Mouse (Mus musculus) inflammation-experienced regulatory T-cells, adult 6 months (primary cell): ENCODE data around the gene Bmp7. TPM values are rescaled to one million over a fixed set of nuclear protein-coding genes. Genes with fewer than 3 reads are reported as not detected.

Experiments
- ATAC-seq: one replicate; pipeline ENCODE4 v1.8.0; 2017
- polyA plus RNA-seq, 3 experiments: library from polyadenylated mRNA; unstranded; fragments of 100-300 nt; shearing (Covaris generic); gene quantifications; one replicate each; pipeline ENCODE4 v1.2.1; 2017

Bmp7 gene
- polyA plus RNA-seq, 3 experiments from 2014 or later, result 5.9 to 16.6 (median 14.8) TPM

- ATAC-seq, result no peak
These were observed 91.9 kb downstream of the Bmp7 start for GRCm38 (mm10) chr2:172848193-172848592.

- no peak for ATAC-seq
These were observed 93.9 kb downstream of the Bmp7 start for GRCm38 (mm10) chr2:172846311-172846575.

DNA sequence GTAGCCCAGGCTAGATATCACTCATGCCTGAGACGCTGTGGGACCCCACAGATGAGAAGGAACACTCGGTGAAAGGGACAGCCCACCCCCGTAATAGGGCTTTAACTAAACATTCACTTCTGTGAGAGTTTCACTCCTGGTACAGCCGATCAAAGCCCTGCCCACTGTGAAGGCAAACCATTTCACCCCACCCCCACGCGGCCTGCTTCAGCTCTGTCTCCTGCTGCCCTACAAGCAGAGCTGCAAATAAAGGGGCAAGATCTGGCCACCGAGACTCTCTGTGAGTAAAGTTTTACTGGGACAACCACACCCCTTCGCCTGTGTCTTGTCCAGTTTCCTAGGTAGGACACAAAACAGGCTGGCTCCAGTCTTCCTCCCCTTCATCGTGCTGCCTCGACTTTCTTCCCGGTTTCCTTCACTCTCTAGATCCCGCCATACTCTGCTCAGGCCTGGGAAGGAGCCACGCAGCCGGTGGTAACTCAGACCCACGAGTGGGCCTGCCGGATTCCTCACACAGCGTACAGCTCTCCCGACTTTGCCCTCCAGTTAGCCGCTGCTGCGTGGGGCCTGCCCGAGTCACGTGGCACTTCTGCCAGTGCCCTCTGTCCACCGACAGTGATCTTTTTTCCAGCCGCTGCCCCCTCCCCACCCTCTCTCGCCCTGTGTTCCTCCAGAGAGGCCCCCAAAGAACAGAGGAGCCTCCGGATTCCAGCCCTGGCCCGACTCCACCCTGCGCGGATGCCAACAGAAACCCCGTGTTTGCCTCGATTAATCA, 94.4 kb downstream of the Bmp7 start:
- no peak for ATAC-seq

GRCm38 (mm10) chr2:172843903-172844302, 96.2 kb downstream of the Bmp7 start:
- no peak for ATAC-seq

- no peak for ATAC-seq
These were observed 97.8 kb downstream of the Bmp7 start for GRCm38 (mm10) chr2:172842306-172842705.

DNA sequence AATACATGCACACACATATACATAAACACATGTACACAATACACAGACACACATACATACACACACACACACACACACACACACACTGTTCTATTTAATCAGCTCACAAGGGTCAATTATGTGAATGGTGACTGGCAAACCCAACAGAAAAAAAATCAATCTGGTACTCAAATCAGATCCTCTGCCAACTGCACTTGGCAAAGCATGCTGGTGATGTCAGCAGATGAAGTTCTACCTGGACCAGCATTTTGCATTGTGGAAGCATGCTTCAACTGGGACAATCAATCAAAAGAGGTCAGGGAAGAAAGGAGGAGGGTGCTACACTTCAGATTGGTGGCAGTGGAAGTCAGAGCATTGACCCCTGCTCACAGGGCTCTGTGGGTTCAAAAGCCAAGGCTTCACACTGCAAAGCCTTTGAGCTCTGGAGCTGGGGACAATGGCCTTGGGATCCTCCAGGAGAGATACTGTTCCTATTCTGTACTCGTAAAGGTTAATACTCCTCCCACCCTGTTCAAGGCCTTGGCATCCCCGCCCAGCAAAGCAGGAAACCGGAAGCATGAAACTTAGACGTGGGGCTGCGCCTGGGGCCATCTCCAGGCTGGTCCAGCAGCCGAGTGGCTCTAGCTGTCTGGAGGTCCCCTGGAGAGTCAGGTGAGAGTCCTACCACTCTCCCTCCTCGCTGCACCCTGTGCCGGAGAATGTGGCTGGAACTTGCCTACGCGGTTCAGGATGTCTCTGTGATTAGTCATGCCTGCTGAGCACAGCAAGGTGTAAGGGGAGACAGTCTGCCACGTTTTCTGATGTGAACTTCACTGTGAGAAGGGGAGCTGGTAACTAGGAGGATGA, 99.0 kb downstream of the Bmp7 start:
- no peak for ATAC-seq

GRCm38 (mm10) chr2:172839317-172839980, 100.7 kb downstream of the Bmp7 start:
- no peak for ATAC-seq

DNA sequence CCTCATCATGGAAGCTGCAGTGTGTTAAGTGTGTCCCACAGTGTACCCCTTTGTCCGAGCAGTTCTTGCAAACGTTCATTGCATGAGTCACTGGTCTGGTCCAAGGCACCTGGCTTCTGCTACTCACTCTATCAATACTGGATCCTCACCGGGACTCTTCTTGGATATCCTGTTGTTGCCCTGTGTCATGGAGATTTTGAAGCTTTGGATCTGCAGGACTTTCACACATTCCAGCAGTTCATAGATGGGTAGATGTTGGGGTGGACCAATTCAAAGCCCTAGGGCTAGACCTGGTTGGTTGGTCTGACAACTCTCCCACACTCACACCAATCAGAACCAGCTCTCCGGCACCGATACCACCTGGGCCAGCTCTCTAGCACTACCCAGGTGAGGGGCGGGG, 103.6 kb downstream of the Bmp7 start:
- ATAC-seq, result no peak

GRCm38 (mm10) chr2:172833196-172833595, 106.9 kb downstream of the Bmp7 start:
- ATAC-seq, result no peak

GRCm38 (mm10) chr2:172831762-172832161, 108.4 kb downstream of the Bmp7 start:
- ATAC-seq, result peak; percentile 75

DNA sequence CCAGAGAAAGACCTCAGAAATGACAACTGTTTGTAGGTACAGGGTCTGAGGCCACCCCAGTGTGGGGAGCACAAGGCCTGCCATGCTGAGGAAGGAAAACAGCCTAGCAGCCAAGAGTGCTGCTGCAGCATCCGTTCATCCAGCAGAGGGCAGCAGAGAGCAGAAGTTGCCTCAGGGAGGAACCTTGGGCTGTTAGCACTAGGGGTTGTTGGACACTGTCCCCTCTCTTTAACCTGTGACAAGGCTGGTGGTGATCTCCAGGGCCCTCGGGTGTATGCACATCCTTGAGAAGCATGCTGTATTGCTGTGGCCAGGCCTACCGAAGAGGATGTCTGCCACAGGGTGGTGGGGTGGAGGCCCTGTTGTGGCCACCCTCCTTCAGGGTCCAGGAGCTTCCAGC, 109.0 kb downstream of the Bmp7 start:
- peak; percentile 72 for ATAC-seq

DNA sequence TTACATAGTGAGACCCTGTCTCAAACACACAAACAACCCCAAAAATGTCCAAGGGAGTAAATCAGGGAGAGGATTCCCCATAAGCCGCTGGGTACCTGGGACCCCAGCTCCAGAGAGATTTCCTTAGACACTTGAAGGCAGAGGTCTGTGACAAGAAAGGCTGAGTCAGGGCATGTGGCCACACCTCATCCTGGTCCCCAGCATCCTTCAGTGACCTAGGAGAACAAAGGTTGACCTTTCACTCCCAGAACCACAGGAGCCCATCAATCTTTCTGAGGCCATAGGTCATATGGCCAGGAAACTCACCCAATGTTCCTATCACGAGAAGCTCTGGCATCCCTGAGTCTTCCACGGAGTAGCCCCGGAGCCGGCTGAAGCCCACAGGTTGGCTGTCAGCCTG, 111.9 kb downstream of the Bmp7 start:
- no peak for ATAC-seq

GRCm38 (mm10) chr2:172827564-172827963, 112.6 kb downstream of the Bmp7 start:
- no peak for ATAC-seq

DNA sequence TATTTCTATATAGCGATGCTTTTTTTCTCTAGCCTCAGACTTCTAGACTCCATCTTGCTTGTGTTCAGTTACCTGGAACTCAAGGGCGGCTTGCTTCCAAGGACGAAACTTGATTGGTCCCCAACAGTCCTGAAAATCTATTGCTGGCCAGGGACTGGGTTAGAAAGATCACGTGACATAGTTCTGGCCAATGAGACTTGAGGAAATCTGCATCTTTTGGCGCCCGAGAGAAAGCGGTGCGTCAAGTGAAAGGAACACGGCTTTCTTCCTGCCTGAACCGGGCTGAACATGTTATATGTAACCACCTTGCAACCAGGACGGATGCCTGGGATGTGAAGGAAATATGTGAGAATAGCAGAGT, 114.4 kb downstream of the Bmp7 start:
- ATAC-seq, result no peak

DNA sequence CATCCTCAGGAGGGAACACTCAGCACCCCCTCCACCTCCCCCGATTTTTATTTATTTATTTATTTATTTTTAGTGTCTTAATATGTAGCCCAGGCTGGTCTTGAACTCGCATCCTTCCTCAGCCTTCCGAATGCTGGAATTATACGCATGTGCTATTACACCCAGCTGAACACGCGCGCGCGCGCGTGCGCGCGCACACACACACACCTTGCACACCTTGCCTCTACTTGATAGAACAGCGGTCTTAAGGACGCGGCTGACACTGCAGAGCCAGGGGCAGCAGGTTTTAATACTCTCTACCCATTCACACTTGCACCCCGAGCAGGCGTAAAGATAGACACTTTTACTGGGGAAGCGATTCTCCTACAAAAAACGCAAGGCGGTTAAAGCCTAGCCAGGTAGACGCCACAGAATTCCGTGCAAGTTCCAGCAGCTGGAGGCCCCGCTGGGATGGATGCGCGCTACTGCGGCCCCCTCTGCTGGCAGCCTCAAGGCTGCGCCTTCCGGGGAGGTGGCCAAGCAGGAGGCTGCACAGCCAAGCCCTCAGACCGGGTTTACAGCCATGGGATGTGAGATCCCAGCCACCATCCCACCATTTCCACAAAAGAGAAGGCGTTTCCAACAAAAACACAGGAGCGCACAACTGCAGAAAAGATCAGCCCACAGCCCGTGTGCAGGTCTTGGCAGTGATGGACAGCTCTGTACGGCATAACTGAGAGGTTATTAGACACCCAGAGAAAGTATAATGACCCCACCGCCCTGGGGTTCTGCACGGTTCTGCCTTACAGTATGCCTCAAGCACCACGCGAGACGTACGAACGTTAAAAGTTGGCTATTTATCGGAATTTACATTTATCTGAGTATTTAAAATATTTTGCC, 115.0 kb downstream of the Bmp7 start:
- no peak for ATAC-seq

DNA sequence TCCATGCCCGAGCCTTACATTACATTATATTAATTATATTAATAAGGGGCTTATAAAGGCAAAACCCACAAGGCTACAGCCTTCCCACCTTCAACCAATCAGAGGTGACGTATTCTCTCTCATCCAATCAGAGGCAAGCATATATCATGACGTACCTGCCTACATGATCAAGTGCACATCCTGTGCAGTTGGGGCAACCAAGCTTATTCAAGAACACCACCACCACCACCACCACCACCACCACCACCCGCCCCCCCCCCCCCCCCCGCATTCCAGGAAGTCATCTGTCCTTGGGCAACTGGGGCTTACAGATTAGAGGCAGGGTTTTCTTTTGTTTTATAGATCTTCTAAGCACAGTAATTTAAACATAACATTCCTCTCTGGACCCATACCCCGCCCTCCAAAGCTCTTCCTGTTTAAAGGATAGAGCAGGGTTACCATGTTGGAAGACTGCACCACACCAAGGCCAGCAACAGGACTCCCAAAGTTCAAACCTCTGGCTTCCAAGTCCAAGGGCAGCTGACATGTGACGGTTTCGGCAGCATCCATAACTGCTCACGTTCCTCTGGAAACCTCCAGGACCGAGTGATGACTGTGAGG, 121.4 kb downstream of the Bmp7 start:
- ATAC-seq, result no peak

Other genes with a start within 250 kb of the Bmp7 start
- 1 to 10 TPM; 4.6 to 6.3 (median 6.0) TPM for gene Spo11, start 37.4 kb upstream of the Bmp7 start, polyA plus RNA-seq
- 10 to 100 TPM; 29.2 to 50.7 (median 50.2) TPM for gene Rae1, start 59.8 kb upstream of the Bmp7 start, polyA plus RNA-seq
- 100 to 1,000 TPM; 115 to 138 (median 124) TPM for gene Rbm38, start 80.2 kb upstream of the Bmp7 start, polyA plus RNA-seq
- not detected for gene Ctcfl, start 179.2 kb upstream of the Bmp7 start, polyA plus RNA-seq
- not detected for gene Pck1, start 212.7 kb upstream of the Bmp7 start, polyA plus RNA-seq